Mouse (Mus musculus) cortical plate, adult 2 months (tissue): ENCODE data around the gene Hist1h2bh. TPM values are rescaled to one million over a fixed set of nuclear protein-coding genes. Genes with fewer than 3 reads are reported as not detected.
"Not testable (repeated sequence)": the region's sequence is repeated elsewhere in the genome, so short reads cannot be mapped to it uniquely, and the experiment has no call there.

ENCODE experiments used
- H3K27ac ChIP-seq: fragments of 200-500 bp; 2 replicates; pipeline ENCODE4 v1.5.1; 2012; ENCODE audit warnings: low read length, control low read depth, inconsistent platforms; ENCODE audit not compliant: insufficient read depth
- H3K4me1 ChIP-seq: fragments of 200-500 bp; 2 replicates; pipeline ENCODE4 v1.6.1; 2011; ENCODE audit warnings: low read length; ENCODE audit not compliant: control insufficient read depth, insufficient read depth
- H3K4me3 ChIP-seq: fragments of 200-500 bp; 2 replicates; pipeline ENCODE4 v1.5.1; 2011; ENCODE audit warnings: mild to moderate bottlenecking, low read length, control low read depth; ENCODE audit not compliant: insufficient read depth
- CTCF ChIP-seq: fragments of 200-500 bp; IDR thresholded peaks from 2 replicates; pipeline ENCODE4 v1.5.1; 2011; ENCODE audit warnings: mild to moderate bottlenecking, control low read depth, low read length; ENCODE audit not compliant: insufficient read depth; ENCODE audit errors: extremely low read depth
- POLR2A ChIP-seq: fragments of 200-500 bp; IDR thresholded peaks from 2 replicates; pipeline ENCODE4 v1.6.1; 2011; ENCODE audit warnings: mild to moderate bottlenecking, low read length, control low read depth; ENCODE audit not compliant: insufficient read depth; ENCODE audit errors: extremely low read depth
- polyA plus RNA-seq: library from polyadenylated mRNA; depleted of rRNA; stranded (reverse); fragments of >200 nt; gene quantifications from 2 replicates; pipeline ENCODE4 v1.2.3, GENCODE M21; 2012

The Hist1h2bh gene
- polyA plus RNA-seq, 1 experiment, result 0.29 TPM

GRCm38 (mm10) chr13:23534368-23535131, 8.6 kb downstream of the Hist1h2bh start:
- Histone ChIP-seq H3K27ac (no peak overlapping the region), H3K4me1 (peaks cover 4% of the 10 kb centered on the region; the same call in 1 of the 2 replicates), H3K4me3 (peak overlapping the region; percentile 24; the same call in 1 of the 2 replicates)
- TF ChIP-seq POLR2A, result no peak
- TF ChIP-seq CTCF, result no peak

GRCm38 (mm10) chr13:23533560-23534367, 9.4 kb downstream of the Hist1h2bh start, which contains the start of gene Hist1h2af:
Gene Hist1h2af, plus strand, starts transcription at chr13:23533906.
- not testable (repeated sequence) for H3K4me1 ChIP-seq

GRCm38 (mm10) chr13:23532262-23533075, 10.7 kb downstream of the Hist1h2bh start:
- no peak for TF ChIP-seq CTCF
- TF ChIP-seq POLR2A, result no peak
- Histone ChIP-seq H3K27ac (no peak overlapping the region), H3K4me1 (peaks cover 4% of the 10 kb centered on the region; the same call in 1 of the 2 replicates), H3K4me3 (no peak overlapping the region; the same call in 1 of the 2 replicates)

More at GRCm38 (mm10) chr13:23533560-23534367, 9.4 kb downstream of the Hist1h2bh start, which contains the start of gene Hist1h2af:
- peak within 1 kb of the TSS; percentile 25 for H3K4me3 ChIP-seq
- H3K27ac ChIP-seq, result not testable (repeated sequence)

DNA sequence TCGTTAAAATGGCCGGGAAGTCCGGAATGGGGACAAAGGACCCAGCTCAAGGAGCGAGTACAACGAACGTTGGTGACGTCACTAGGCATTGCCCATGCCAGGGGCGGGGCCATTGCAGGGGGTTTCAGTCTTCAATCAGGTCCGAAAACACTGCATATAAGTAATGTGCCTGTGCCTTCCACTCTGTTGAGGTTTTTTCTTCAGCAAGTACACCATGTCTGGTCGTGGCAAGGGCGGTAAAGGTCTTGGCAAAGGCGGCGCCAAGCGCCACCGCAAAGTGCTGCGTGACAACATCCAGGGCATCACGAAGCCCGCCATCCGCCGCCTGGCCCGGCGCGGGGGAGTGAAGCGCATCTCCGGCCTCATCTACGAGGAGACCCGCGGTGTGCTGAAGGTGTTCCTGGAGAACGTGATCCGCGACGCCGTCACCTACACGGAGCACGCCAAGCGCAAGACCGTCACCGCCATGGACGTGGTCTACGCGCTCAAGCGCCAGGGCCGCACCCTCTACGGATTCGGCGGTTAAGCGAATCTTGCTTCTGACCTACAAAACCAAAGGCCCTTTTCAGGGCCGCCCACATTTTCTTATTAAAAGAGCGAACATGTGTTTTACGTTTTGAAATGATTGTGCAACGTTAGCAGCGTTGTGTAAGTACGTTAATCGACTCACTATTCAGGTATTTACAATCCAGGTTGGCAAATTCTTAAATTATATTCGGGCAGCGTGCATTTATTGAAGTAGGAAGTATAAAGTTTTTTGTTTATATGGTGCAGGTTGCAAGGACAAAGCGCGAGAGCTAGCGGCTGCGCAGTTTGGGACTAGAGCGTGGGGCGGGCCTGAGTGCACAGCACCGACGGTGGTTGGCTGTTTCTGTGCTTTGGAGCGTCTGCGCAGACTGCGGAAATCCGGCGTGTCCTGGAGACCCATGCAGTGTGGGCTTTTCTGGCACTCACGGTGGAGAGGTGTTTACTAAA, 12.0 kb downstream of the Hist1h2bh start, which contains the start of gene Hist1h4h:
Gene Hist1h4h (plus strand): TSS at position 150 of the 975 bp plus-strand sequence.
- Histone ChIP-seq H3K27ac (peak within 1 kb of the TSS; percentile 76), H3K4me1 (peaks cover 4% of the 10 kb centered on the region; the same call in 1 of the 2 replicates), H3K4me3 (peak within 1 kb of the TSS; percentile 47)
- TF ChIP-seq CTCF (no peak), POLR2A (peak; percentile 99)

- TF ChIP-seq CTCF (no peak), POLR2A (no peak)
- peak overlapping the region; percentile 47 for H3K4me3 ChIP-seq
- peak overlapping the region; percentile 67 for H3K27ac ChIP-seq
- peaks cover 4% of the 10 kb centered on the region; the same call in 1 of the 2 replicates for H3K4me1 ChIP-seq
Measured at GRCm38 (mm10) chr13:23530181-23530900, 12.9 kb downstream of the Hist1h2bh start.

GRCm38 (mm10) chr13:23529480-23530165, 13.6 kb downstream of the Hist1h2bh start:
- H3K27ac ChIP-seq, result no peak overlapping the region
- TF ChIP-seq CTCF, result no peak
- no peak for TF ChIP-seq POLR2A
- H3K4me1 ChIP-seq, result peaks cover 4% of the 10 kb centered on the region; the same call in 1 of the 2 replicates
- peak overlapping the region; percentile 47; the same call in 1 of the 2 replicates for H3K4me3 ChIP-seq

DNA sequence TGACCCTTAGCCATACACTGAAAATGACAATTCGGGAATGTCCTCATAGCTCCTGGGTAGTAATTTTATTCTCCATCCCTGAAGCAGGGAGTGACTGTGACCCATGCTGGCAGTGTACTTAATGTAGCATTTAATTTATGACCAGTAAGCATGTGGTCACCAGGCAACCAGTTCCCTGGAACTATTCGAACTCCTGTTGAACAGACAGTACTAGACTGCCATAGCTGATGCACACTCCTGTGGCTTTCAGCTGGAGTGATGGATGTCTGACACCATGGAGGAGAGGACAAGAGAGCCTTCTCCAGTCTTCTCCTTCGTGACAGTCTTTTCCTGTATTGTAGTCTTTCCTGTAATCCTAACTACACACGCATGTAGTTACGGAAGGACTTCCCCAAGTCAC, 14.2 kb downstream of the Hist1h2bh start:
- no peak overlapping the region for H3K27ac ChIP-seq
- peaks cover 1% of the 10 kb centered on the region; the same call in 1 of the 2 replicates for H3K4me1 ChIP-seq
- no peak overlapping the region for H3K4me3 ChIP-seq
- TF ChIP-seq CTCF (no peak), POLR2A (no peak)

DNA sequence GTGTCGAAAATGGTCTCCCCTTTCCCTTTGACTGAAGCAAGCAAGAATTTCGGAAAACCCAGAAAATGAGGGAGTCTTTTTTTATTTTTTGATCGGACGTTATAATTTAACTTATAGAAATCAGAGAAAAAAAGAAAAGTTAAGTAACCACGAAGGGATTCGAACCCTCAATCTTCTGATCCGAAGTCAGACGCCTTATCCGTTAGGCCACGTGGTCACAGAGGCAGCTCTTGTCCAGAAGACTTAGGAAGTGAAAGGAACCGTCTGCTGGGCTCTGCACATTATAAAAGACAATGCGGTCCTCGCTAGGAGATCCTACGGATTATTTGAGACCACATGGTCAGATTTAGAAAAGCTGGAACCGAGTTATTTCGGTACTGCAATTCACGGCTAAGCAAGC, 16.9 kb downstream of the Hist1h2bh start:
- H3K4me3 ChIP-seq, result peak overlapping the region; percentile 2
- H3K27ac ChIP-seq, result no peak overlapping the region
- no peaks in the 10 kb centered on the region for H3K4me1 ChIP-seq
- TF ChIP-seq POLR2A (no peak), CTCF (no peak)
